Mouse (Mus musculus): Measurements from ENCODE around the gene Eno1.
"Not testable (repeated sequence)": the region's sequence is repeated elsewhere in the genome, so short reads cannot be mapped to it uniquely, and the experiment has no call there.

Gene Eno1

DNA sequence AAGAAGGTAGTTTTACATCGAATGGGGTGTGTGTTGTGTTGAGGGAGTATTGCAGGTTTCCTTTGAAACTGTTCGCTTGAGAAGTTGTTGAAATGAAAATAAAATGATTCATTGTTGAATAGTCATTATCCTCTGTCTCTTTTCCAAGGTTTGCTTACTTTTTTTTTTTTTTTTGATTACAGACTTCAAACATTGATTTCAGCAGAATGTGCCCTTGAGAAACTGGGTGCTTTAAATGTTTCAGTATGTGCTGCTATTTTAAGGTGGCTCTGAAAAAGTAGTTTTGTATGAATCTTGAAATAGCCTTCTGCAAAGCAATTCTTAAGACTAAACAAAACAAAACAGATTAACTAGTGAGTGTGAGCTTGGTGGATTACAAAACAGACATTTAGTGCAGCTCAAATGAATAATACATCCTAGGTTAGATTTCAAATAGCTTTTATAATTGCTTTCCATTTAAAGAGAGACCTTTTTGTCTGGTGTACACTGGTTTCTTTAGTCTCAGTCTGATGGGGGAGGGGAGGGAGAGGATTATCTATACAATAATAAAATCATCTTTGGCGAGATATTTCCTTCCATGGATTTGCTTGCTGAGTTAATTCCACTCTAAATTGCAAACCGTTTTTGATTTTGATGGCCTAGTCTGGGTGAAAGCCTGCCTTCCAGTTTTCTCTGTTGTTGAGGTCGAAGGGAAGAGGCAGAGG is 46.3 kb downstream of the Eno1 start:
- no peak for DNase-seq

DNA sequence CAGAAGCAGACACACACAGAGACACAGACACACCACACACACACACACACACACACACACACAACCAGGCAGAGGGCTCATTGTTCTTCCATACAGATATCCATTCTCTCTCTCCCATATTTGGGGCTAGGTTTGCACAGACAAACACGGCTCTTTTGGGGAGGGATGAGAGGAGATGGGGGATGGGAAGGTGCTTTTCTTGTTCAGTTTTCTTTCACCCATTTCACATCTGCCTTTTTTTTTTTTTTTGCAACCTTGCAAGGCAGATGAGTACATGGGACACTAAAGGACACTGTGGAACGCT is 46.8 kb downstream of the Eno1 start:
- no peak for DNase-seq

DNA sequence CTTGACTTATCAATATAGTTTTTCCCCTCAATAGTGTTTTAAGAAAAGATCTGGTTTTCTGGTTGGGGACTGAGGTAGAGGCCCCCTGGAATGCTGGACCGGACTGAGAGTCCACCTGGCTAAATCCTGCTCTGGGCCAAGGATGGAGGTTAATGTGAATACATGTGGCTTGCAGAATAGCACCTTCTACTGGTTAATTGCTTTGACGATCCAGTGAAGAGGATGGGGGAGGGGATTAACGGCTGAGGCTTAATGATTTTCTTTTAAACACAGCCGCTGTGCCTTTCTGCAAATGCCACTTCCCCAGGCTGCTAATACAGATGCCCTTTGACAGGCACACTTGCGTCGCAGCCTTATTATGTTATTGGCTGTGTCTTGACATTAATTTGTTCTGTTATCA is 47.5 kb downstream of the Eno1 start:
- DNase-seq, result no peak

DNA sequence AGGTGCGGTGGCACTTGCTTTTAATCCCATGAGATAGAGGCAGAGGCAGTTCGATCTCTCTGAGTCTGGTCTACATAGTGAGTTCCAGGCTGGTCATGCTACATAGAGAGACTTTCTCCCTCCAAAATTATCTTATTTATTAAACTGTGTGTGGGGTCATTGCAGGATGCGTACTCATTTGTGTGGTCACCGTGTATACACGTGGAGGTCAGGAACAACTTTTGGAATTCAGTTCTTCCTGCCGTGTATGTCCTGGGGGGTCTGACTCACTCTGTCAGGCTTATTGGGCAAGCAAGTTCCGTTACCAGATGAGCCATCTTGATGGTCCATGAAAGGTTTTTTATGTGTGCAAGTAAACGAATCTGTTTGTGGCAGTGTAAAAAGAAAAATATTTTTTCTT is 50.5 kb downstream of the Eno1 start:
- no peak for DNase-seq

DNA sequence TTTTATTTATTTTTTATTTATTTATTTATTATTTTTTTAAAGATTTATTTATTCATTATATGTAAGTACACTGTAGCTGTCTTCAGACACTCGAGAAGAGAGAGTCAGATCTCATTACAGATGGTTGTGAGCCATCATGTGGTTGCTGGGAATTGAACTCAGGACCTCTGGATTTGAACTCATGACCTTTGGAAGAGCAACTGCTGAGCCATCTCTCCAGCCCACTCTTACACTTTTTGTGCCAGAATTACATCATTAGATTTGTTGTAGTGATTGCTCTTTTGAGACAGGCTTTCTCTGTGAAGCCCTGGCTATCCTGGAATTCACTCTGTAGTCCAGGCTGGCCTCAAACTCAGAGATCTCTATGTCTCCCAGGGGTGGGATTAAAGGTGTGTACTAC is 50.9 kb downstream of the Eno1 start:
- not testable (repeated sequence) for DNase-seq

- no peak for DNase-seq
Observed at GRCm38 (mm10) chr4:150291900-150292299, 55.4 kb downstream of the Eno1 start.

GRCm38 (mm10) chr4:150294870-150295269 is 58.3 kb downstream of the Eno1 start:
- no peak for DNase-seq

GRCm38 (mm10) chr4:150295966-150296365 is 59.4 kb downstream of the Eno1 start:
- DNase-seq, result no peak
